Mouse (Mus musculus) kidney, adult 18-20 months (tissue): ENCODE measurements around the gene Wnt8b.

Experiments used
- DNase-seq: peaks from one replicate; pipeline ENCODE4 v3.0.0; 2021

The Wnt8b gene

GRCm38 (mm10) chr19:44513054-44513833 is 20.0 kb downstream of the Wnt8b start:
- no peak for DNase-seq

DNA sequence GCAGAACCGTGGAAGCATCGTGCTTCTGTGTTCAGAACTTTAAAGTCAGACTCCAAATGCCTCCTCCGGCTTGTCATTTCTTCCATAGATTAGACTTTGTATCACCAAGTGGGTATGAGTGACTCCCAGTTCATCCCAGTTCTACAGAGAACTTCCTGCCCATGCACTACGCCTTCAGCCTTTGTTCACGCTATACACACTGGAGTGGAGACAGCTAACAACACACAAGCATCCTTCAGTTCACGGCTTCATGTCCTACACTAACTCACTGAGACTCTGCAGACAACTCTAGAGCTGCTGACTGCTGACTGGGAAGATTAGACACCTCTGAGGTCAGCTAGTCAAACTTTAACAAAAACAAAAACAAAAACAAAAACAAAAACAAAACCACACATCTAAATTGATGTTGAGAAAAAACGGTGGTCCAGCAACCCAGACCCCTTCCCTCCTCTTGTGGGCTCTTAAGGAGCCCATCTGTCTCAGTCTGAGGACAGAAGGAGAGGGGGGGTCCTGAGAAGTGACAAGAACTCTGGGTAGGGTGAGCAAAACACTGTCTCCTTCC is 20.7 kb downstream of the Wnt8b start:
- no peak for DNase-seq

GRCm38 (mm10) chr19:44514521-44515451 is 21.5 kb downstream of the Wnt8b start:
- DNase-seq: no peak

DNA sequence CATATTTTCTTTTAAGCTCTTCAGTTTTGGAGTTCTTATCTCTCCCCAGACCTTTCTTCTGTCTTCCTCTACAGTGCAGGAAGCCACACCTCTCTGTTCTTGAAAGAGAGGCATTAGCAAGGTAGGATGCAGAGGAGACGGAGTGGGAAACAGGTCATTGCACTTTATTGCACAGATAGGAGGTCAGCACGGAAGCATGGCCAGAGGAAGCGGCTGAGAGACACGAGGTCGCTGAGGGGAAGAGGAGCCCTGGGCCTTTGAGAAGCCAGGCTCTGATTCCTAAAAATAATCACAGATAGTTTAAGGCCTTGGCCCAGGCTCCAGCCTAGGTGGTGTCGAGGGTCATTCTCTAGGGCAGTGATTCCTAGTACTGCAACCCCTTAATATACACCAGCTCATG is 22.5 kb downstream of the Wnt8b start:
- no peak for DNase-seq

GRCm38 (mm10) chr19:44517996-44518768 is 24.9 kb downstream of the Wnt8b start:
- no peak for DNase-seq

GRCm38 (mm10) chr19:44519152-44519551 is 25.9 kb downstream of the Wnt8b start:
- peak; percentile 55 for DNase-seq

DNA sequence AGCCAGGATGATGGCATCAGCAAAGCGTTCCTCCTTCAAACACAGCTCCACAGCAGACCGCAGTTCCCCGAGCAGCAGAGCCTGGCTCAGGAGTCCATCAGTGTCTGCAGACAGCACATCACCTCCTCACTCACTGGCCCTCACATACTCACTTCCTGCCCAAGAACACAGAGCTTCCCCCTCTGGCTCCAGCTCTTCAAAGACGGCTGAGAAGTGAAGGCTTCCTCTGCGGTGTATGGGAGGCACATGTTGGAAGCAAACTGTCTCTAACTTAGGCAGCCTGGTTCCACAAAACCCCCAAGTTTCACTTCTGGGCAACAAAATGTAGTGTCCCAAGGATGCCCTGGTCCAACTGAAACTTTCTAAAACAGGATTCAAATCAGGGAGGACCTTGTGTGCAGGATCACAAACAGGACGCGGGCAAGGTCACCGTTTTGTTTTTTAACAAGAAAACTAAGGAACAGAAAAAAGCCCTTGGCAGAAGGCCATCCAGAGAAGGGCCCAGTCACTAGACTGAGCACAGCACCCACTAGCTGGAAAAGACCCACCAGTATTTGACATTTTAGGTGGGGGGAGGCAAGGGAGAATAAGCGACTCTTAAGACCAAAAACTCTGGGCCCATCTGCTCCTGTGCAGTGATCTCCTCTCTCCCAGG is 32.4 kb downstream of the Wnt8b start:
- no peak for DNase-seq

- DNase-seq: no peak
These were observed 36.7 kb downstream of the Wnt8b start for GRCm38 (mm10) chr19:44530018-44530417.

DNA sequence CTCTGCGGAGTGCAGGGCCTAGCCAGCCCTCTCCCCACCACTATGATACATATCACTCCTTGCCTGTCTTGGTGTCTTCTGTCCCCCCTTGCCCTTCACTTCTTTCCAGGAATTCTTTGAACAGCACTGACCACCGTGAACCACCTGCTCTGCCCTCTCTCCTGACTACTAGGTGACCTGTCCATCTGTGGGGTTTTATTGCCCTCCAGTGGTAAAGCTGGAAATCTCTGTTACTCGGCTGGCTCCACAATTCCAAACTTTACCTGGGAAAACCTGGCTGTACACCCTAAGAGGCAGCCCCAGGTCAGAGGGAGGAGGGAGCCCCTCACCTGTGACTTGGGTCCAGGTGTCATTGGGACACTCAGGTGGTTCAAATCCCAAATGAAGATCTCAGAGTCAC is 42.1 kb downstream of the Wnt8b start:
- no peak for DNase-seq

- no peak for DNase-seq
These were observed 44.1 kb downstream of the Wnt8b start for GRCm38 (mm10) chr19:44537416-44537815.

DNA sequence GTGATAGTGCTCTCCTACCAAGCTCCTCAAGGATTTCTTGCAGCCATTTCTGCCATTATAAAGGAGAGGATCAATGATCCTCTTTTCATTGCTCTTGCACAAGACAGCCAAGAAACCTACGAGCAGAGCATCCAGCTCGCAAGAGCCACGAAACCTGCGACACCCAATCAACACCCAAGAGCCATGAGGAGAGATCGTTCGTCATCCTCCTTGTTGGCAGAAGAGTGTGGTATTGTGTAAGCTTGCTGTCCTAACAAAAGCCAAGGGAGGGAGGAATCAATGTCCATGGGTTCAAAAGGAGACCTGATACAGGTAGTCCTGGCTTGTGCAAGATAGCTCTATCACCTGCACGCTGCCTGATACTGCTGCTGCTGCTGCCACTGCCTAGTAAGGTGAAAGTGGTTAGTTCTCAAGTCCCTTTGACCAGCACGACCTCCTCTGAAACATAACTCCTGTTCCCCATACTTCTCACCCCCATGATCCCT is 49.5 kb downstream of the Wnt8b start:
- no peak for DNase-seq

DNA sequence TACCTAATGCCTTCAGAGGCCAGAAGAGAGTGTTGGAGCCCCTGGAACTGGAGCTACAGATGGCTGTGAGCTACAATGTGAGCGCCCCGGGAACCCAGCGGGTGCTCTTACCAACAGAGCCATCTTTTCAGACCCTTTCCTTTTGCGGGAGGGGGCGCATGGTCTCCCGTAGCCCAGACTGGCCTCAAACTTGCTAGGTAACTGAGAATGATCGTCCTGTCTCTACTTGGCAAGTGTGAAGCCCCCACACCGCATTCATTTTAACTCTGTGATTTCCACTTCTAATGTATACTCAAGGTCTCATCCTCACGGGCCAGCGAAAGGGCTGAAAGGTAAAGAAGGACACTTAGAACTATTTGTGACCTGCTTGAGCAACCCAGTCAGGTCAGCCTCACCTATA is 51.1 kb downstream of the Wnt8b start:
- no peak for DNase-seq

GRCm38 (mm10) chr19:44544775-44545174 is 51.5 kb downstream of the Wnt8b start:
- DNase-seq: peak; percentile 79

DNA sequence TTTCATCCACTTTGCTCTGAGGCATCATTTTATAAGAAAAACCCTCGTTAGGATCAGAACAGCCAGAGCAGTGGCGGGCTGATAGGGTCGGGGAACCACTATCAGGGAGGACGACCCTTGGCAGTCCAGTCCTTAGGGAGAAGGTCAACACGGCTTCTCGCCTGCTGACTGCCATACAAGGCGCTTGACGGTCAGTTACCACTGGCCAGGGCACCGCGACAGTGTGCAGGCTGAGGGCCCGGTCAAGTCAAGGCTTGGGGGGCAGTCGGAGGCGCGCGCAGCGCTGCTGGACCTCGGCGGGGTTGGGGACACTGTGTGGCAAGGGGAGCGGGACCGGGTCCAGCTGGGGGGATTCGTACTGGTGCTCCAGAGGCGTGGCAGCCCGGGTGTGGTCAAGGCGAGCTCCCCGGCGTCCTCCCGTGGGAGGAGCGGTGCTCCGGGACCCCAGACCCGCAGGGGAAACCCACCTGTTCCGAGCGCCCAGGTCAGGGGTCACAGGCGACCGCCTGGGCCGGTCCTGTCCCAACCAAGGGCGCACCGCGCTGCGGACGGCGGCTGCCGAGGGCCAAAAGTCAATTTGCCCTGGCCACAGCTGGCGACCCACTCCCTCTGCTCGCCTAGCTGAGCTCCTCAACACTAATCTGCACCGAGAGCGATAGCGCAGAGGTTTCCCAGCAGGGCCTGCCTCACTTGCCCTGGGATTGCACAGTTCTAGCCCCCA is 52.2 kb downstream of the Wnt8b start, which contains the start of gene Sec31b:
TSS of gene Sec31b (minus strand) at position 544 of the 721 bp plus-strand sequence.
- DNase-seq: peak; percentile 77

DNA sequence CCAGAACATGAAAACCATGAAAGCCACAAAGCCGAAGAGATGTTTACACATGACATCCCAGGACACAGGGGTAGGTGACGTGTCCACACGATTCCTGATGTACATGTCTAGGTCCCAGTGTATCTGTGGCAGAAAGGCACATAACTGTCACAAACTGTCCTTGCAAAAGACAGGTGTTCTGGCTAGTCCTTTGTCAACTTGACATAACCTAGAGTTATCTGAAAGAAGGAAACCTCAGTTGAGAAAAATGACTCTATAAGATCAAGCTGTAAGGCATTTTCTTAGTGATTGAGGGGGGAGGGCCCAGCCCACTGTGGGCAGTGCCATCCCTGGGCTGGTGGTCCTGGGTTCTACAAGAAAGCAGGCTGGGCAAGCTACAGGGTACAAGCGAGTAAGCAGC is 59.5 kb downstream of the Wnt8b start, which contains the start of gene Gm20538:
TSS of gene Gm20538 (minus strand) at position 101 of the 400 bp plus-strand sequence.
- DNase-seq: no peak

- DNase-seq: peak; percentile 42
These were observed 60.0 kb downstream of the Wnt8b start for GRCm38 (mm10) chr19:44553286-44553685.

- DNase-seq: no peak
These were observed 61.2 kb downstream of the Wnt8b start for GRCm38 (mm10) chr19:44554490-44554860.

DNA sequence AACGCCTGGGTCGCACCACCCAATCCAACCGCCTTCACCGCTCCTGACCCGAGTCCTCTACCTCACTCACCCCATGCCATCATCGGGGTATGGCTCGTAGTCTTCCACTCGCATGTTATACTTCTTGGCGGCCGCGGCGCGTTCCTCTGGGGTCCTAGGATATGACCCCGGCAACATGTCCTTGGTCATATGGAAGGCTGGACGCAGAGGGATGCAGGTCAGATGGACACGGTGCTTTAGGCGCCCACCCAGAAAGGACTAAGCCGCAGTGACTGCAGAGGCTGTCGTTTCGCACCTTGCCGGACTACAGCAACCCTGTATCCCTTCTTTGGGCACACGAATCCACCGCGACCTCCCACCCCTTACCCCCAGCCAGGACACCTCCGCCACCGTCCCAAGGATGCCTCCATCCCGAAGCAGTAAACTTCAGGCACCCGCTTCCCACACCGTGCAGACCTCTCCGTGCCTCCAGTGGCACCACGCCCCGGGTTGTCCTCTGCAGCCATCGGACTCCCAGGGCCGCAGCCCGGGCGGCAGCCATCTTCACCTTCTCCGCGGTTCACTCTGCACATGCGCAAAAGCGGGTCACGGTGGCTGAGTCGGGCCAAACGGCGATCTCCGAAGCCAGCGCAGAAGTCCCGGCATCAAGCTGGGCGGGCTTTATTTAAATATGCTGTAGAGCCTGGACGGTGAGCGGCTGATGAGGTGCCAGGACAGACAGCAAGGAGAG is 61.8 kb downstream of the Wnt8b start, which contains the start of gene Ndufb8:
TSS of gene Ndufb8 (minus strand) at position 580 of the 730 bp plus-strand sequence.
- peak; percentile 95 for DNase-seq

DNA sequence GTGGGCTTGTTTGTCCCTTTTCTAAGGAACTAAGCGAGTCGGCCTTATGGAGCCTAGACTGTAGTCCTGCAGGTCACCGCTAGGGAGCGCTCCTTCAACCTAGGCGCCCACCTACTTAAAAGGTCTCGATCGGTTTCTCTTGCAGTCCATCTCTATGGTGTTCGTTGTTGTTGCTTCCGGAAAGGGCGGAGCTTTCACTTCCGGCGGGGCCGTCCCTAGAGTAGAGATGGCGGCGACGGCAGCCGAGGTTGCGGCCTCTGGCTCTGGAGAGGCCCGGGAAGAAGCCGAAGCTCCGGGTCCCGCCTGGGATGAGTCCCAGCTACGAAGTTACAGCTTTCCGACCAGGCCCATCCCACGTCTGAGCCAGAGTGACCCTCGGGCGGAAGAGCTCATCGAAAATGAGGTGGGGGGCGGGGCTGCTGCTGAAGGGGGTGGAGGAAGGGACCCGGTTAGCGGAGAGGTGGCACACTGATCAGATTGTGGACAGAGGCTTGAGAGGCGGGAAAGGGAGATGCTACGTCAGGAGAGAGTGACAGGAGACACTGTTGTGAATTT is 69.5 kb downstream of the Wnt8b start, which contains the start of gene Hif1an:
TSS of gene Hif1an (plus strand) at position 199 of the 555 bp plus-strand sequence.
- peak; percentile 96 for DNase-seq
